Mouse (Mus musculus): Measurements from ENCODE around the gene Gm8232. TPM values are rescaled to one million over a fixed set of nuclear protein-coding genes. Genes with fewer than 3 reads are reported as not detected.
"Not testable (repeated sequence)": the region's sequence is repeated elsewhere in the genome, so short reads cannot be mapped to it uniquely, and the experiment has no call there.

Gene Gm8232
- total RNA-seq (2014; fragmentation: Nextera tagmentation) (not detected in 2 replicates), total RNA-seq (2017) (not detected in 2 replicates)

DNA sequence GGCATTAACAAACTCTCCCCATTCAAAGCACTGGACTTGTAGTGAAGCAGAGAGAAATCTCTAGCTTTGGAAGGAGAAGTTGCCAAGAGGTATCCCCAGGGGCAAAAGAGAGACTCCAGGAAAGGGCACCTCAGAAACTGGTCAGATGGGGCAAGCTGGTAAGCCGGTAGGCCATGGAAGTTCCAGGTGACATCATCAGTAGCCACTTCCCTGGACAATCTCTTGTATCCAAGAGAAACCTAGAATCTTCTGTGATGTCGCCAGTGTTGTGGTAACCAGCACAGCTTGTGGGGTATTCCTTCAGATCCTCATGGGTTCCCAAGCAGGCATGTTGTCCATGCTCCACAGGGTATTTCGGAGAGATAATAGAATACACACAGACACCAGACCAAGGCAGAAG is at the start of gene Gm8232:
TSS of gene Gm8232 (plus strand) at position 301 of the 400 bp plus-strand sequence.
- ATAC-seq (replicated peaks; ENCODE audit: poor library complexity, severe bottlenecking), result not testable (repeated sequence)

DNA sequence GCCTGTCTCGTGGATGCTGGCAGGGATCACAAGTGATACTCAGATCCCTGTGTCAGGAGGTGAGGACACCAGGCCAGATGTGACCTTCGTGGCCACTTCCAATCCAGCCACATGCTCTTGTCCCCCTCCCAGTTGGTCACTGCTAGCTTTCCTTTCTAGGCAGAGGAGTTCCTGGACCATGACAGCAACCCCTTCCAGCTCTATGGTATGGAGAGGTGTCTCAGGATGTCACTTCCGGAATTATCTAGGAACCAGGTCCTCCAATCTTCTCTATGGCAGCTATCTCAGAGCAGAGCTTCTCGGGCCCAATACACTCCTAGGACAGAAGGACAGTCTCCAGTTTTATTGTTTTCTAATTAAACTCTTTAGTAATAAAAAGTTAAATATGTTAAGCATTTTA is 49.2 kb upstream of the Gm8232 start:
- ATAC-seq (replicated peaks; ENCODE audit: poor library complexity, severe bottlenecking), result not testable (repeated sequence)

- ATAC-seq (replicated peaks; ENCODE audit: poor library complexity, severe bottlenecking), result not testable (repeated sequence)
Measured at GRCm38 (mm10) chr14:44410588-44410987, 22.8 kb upstream of the Gm8232 start, which contains the start of gene Gm3371. Gene Gm3371, minus strand, starts transcription at chr14:44410688.

Other genes with a start within 250 kb of the Gm8232 start
- not detected in 2 replicates for gene Gm8212, start 236.0 kb upstream of the Gm8232 start, total RNA-seq (2014; fragmentation: Nextera tagmentation)
- gene Gm8212, start 236.0 kb upstream of the Gm8232 start, total RNA-seq (2017), result not detected in 2 replicates
- gene 4930503E14Rik, start 220.4 kb upstream of the Gm8232 start, total RNA-seq (2014; fragmentation: Nextera tagmentation), result not detected in 2 replicates
- gene 4930503E14Rik, start 220.4 kb upstream of the Gm8232 start, total RNA-seq (2017), result not detected in 2 replicates
- gene Gm8220, start 148.1 kb upstream of the Gm8232 start, total RNA-seq (2014; fragmentation: Nextera tagmentation), result not detected in 2 replicates
- not detected in 2 replicates for gene Gm8220, start 148.1 kb upstream of the Gm8232 start, total RNA-seq (2017)
- gene Gm5930, start 95.1 kb upstream of the Gm8232 start, total RNA-seq (2014; fragmentation: Nextera tagmentation), result not detected in 2 replicates
- not detected in 2 replicates for gene Gm5930, start 95.1 kb upstream of the Gm8232 start, total RNA-seq (2017)
- not detected in 2 replicates for gene Gm8229, start 68.3 kb upstream of the Gm8232 start, total RNA-seq (2014; fragmentation: Nextera tagmentation)
- gene Gm8229, start 68.3 kb upstream of the Gm8232 start, total RNA-seq (2017), result not detected in 2 replicates
- gene Gm3371, start 22.9 kb upstream of the Gm8232 start, total RNA-seq (2014; fragmentation: Nextera tagmentation), result not detected in 2 replicates
- not detected in 2 replicates for gene Gm3371, start 22.9 kb upstream of the Gm8232 start, total RNA-seq (2017)
- gene BC061237, start 58.8 kb downstream of the Gm8232 start, total RNA-seq (2014; fragmentation: Nextera tagmentation), result not detected in 2 replicates
- gene BC061237, start 58.8 kb downstream of the Gm8232 start, total RNA-seq (2017), result not detected in 2 replicates
- not detected in 2 replicates for gene Gm17093, start 84.6 kb downstream of the Gm8232 start, total RNA-seq (2014; fragmentation: Nextera tagmentation)
- not detected in 2 replicates for gene Gm17093, start 84.6 kb downstream of the Gm8232 start, total RNA-seq (2017)
- not detected in 2 replicates for gene Gm8247, start 149.5 kb downstream of the Gm8232 start, total RNA-seq (2014; fragmentation: Nextera tagmentation)
- not detected in 2 replicates for gene Gm8247, start 149.5 kb downstream of the Gm8232 start, total RNA-seq (2017)
- not detected in 2 replicates for gene Gm5624, start 194.3 kb downstream of the Gm8232 start, total RNA-seq (2014; fragmentation: Nextera tagmentation)
- gene Gm5624, start 194.3 kb downstream of the Gm8232 start, total RNA-seq (2017), result not detected in 2 replicates

Data from granulocyte monocyte progenitor cell, adult 5-6 weeks (primary cell).